Mouse (Mus musculus): ENCODE results near the gene Smlr1. TPM values are rescaled to one million over a fixed set of nuclear protein-coding genes. Genes with fewer than 3 reads are reported as not detected.

The Smlr1 gene
- polyA plus RNA-seq (2011; ENCODE audit: insufficient read depth, insufficient read length, low replicate concordance, missing spikeins) = not detected in 2 replicates

DNA sequence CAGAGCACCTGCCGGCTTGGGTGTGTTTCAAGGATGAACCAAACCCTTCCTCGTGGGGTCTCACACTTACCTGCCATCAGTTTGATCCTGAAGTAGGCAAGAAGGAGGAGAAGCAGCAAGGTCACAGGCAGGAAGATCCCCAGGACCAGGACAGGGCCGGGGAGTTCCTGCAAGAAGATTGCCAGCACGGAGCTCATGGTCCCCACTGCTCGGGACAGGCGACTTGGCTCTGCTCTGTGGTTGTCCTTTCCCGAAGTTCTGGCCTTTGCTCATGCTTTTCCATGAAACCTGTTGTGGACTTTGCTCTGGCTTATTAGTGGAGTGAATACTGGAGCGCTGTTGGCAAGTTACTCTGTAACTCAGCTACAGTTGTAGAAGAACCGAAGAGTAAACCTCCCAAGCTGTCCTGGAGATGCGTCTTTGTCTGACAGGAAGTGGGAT is at the start of gene Smlr1:
Gene Smlr1, minus strand, starts transcription at position 377 of the 441 bp plus-strand sequence.
- 83% methylated on average over 10 of the region's 10 CpGs for WGBS
- Histone ChIP-seq H3K4me3 (replicated peaks; ENCODE audit: control insufficient read depth, low read depth, low read length) (no peak within 1 kb of the TSS), H3K4me1 (ENCODE audit: control insufficient read depth, insufficient read depth, low read length) (no peaks in the 10 kb centered on the region), H3K27ac (ENCODE audit: control insufficient read depth, insufficient read depth, low read depth, low read length, poor library complexity) (no peak within 1 kb of the TSS)
- no peak for TF ChIP-seq POLR2A (IDR thresholded peaks at IDR 0.05; ENCODE audit: borderline replicate concordance, control insufficient read depth, low read depth, low read length)
- TF ChIP-seq CTCF (IDR thresholded peaks at IDR 0.05; ENCODE audit: control insufficient read depth, insufficient read depth, low read length) = no peak

DNA sequence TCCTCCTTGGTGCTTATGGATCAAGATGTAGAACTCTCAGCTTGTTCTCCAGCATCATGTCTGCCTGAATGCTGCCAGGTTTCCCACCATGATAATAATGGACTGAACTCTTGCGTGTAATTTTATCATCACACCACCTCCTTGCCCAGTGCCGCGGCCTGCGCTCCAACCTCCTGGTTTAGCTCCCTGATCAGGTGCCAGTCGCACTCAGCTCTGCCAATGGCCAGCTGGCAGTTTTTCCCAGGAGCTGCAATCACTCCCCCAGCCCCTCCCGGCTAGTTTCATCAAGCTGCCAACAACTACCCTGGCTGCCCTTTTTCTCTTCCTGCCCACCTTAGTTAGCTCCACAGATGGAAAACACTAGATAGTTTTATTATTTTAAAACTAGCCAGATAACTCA is 48.8 kb upstream of the Smlr1 start:
- WGBS = 90% methylated on average over 6 of the region's 6 CpGs
- H3K4me1 ChIP-seq (ENCODE audit: control insufficient read depth, insufficient read depth, low read length) = no peaks in the 10 kb centered on the region
- TF ChIP-seq POLR2A (IDR thresholded peaks at IDR 0.05; ENCODE audit: borderline replicate concordance, control insufficient read depth, low read depth, low read length) = no peak
- TF ChIP-seq CTCF (IDR thresholded peaks at IDR 0.05; ENCODE audit: control insufficient read depth, insufficient read depth, low read length) = no peak
- no peak overlapping the region for H3K4me3 ChIP-seq (replicated peaks; ENCODE audit: control insufficient read depth, low read depth, low read length)
- no peak overlapping the region for H3K27ac ChIP-seq (ENCODE audit: control insufficient read depth, insufficient read depth, low read depth, low read length, poor library complexity)

- Histone ChIP-seq H3K4me1 (ENCODE audit: control insufficient read depth, insufficient read depth, low read length) (no peaks in the 10 kb centered on the region), H3K27ac (ENCODE audit: control insufficient read depth, insufficient read depth, low read depth, low read length, poor library complexity) (no peak overlapping the region), H3K4me3 (replicated peaks; ENCODE audit: control insufficient read depth, low read depth, low read length) (no peak overlapping the region)
- WGBS = 56% methylated on average over 2 of the region's 2 CpGs
- no peak for TF ChIP-seq CTCF (IDR thresholded peaks at IDR 0.05; ENCODE audit: control insufficient read depth, insufficient read depth, low read length)
Observed at GRCm38 (mm10) chr10:25580066-25580465, 44.0 kb upstream of the Smlr1 start.

DNA sequence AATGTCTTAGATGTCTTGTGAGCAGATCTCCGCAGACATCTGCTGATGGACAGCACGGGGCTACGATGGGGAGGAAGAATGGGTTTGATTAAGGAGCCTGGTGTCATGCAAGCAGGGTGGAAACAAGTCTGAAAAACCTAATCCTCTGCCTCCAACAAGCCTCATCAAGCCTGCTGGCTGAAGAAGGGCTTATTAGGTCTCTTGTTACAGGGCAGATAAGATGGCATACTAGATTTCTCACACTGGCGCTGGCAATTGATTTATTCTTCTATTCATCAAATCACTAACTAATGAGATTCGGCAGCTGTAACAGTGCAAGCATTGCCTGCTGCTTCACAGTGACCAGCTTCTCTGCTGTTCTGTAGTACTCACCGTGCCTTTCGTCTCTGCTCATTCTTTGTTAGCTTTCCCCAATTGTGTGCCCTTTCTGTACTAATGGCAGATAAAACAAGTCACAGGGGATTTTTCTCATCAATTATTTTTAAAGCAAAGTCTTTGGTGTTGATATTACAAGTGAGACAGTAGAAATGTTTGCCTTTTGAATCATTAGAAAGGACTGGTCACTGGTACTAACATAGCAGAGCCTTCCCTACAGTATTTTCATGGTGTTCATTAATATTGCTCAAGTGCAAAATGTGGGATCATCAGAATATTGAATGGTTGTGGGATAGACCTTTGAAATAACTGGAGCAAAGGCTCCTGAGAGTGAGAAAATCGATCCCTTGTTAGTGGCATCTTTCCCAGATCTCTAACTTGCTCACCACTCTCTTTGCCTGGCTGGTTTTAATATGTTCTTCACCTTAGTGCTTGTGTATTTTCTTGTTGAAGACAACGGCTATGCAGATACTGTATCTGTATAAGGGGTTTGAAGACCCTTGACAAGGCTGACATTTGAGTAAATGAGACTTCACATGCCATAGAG is 35.5 kb upstream of the Smlr1 start:
- 81% methylated on average over 9 of the region's 9 CpGs for WGBS

DNA sequence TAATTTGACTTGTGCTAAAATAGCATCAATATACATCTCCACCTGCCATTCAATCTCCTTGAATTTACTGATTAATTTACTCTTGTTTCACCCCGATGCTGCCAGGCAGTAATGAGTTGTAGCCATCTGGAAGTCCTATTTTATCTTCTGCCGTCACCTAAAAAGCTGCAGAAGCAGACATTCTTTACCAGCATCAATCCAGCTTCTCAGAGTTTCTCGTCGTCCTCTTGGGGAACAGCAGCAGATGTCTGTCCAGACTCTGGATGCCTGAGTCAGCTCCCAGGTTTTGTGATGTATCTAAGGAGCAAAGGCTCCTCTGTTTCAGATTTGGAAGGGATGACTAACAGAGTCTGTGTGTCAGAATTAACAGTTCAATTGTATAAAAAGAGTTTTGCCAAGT is 16.9 kb upstream of the Smlr1 start:
- WGBS = 77% methylated on average over 4 of the region's 4 CpGs
- no peak for TF ChIP-seq POLR2A (IDR thresholded peaks at IDR 0.05; ENCODE audit: borderline replicate concordance, control insufficient read depth, low read depth, low read length)
- no peak for TF ChIP-seq CTCF (IDR thresholded peaks at IDR 0.05; ENCODE audit: control insufficient read depth, insufficient read depth, low read length)
- no peak overlapping the region for H3K4me3 ChIP-seq (replicated peaks; ENCODE audit: control insufficient read depth, low read depth, low read length)

More for the DNA sequence above, 35.5 kb upstream of the Smlr1 start:
- H3K4me3 ChIP-seq (replicated peaks; ENCODE audit: control insufficient read depth, low read depth, low read length) = no peak overlapping the region
- H3K27ac ChIP-seq (ENCODE audit: control insufficient read depth, insufficient read depth, low read depth, low read length, poor library complexity) = no peak overlapping the region
- no peaks in the 10 kb centered on the region for H3K4me1 ChIP-seq (ENCODE audit: control insufficient read depth, insufficient read depth, low read length)
- no peak for TF ChIP-seq CTCF (IDR thresholded peaks at IDR 0.05; ENCODE audit: control insufficient read depth, insufficient read depth, low read length)
- TF ChIP-seq POLR2A (IDR thresholded peaks at IDR 0.05; ENCODE audit: borderline replicate concordance, control insufficient read depth, low read depth, low read length) = no peak

GRCm38 (mm10) chr10:25541097-25541496 is 5.0 kb upstream of the Smlr1 start:
- Histone ChIP-seq H3K4me3 (replicated peaks; ENCODE audit: control insufficient read depth, low read depth, low read length) (no peak overlapping the region), H3K4me1 (ENCODE audit: control insufficient read depth, insufficient read depth, low read length) (no peaks in the 10 kb centered on the region), H3K27ac (ENCODE audit: control insufficient read depth, insufficient read depth, low read depth, low read length, poor library complexity) (no peak overlapping the region)
- 90% methylated on average over 3 of the region's 3 CpGs for WGBS
- TF ChIP-seq CTCF (IDR thresholded peaks at IDR 0.05; ENCODE audit: control insufficient read depth, insufficient read depth, low read length) = no peak
- no peak for TF ChIP-seq POLR2A (IDR thresholded peaks at IDR 0.05; ENCODE audit: borderline replicate concordance, control insufficient read depth, low read depth, low read length)

More for the DNA sequence above, 16.9 kb upstream of the Smlr1 start:
- H3K4me1 ChIP-seq (ENCODE audit: control insufficient read depth, insufficient read depth, low read length) = no peaks in the 10 kb centered on the region; the same call in 1 of the 2 replicates
- H3K27ac ChIP-seq (ENCODE audit: control insufficient read depth, insufficient read depth, low read depth, low read length, poor library complexity) = no peak overlapping the region

- Histone ChIP-seq H3K27ac (ENCODE audit: control insufficient read depth, insufficient read depth, low read depth, low read length, poor library complexity) (no peak overlapping the region), H3K4me3 (replicated peaks; ENCODE audit: control insufficient read depth, low read depth, low read length) (no peak overlapping the region), H3K4me1 (ENCODE audit: control insufficient read depth, insufficient read depth, low read length) (no peaks in the 10 kb centered on the region)
- 85% methylated on average over 6 of the region's 6 CpGs for WGBS
- TF ChIP-seq CTCF (IDR thresholded peaks at IDR 0.05; ENCODE audit: control insufficient read depth, insufficient read depth, low read length) (no peak), POLR2A (IDR thresholded peaks at IDR 0.05; ENCODE audit: borderline replicate concordance, control insufficient read depth, low read depth, low read length) (no peak)
Observed at GRCm38 (mm10) chr10:25539771-25540168, 3.7 kb upstream of the Smlr1 start.

GRCm38 (mm10) chr10:25539146-25539770 is 3.2 kb upstream of the Smlr1 start:
- no peak overlapping the region for H3K27ac ChIP-seq (ENCODE audit: control insufficient read depth, insufficient read depth, low read depth, low read length, poor library complexity)
- no peak overlapping the region for H3K4me3 ChIP-seq (replicated peaks; ENCODE audit: control insufficient read depth, low read depth, low read length)
- 77% methylated on average over 4 of the region's 4 CpGs for WGBS
- no peaks in the 10 kb centered on the region for H3K4me1 ChIP-seq (ENCODE audit: control insufficient read depth, insufficient read depth, low read length)
- TF ChIP-seq POLR2A (IDR thresholded peaks at IDR 0.05; ENCODE audit: borderline replicate concordance, control insufficient read depth, low read depth, low read length) (no peak), CTCF (IDR thresholded peaks at IDR 0.05; ENCODE audit: control insufficient read depth, insufficient read depth, low read length) (no peak)
